Mouse (Mus musculus) stomach, postnatal 0 days (tissue): ENCODE results near the gene Sept9. TPM values are rescaled to one million over a fixed set of nuclear protein-coding genes. Genes with fewer than 3 reads are reported as not detected.
A peak's percentile ranks its signal among the peaks of the same experiment; 100 is the strongest.

Experiments used
- ATAC-seq: fragments of 200-750 bp; cut with Nextera tagmentation; 2 replicates; pipeline ENCODE4 v1.8.0; 2017; ENCODE audit not compliant: low FRiP score, low TSS enrichment
- DNase-seq: peaks from one replicate; pipeline ENCODE4 v3.0.0-alpha.2; 2016; ENCODE audit warnings: low spot score
- H3K27ac ChIP-seq: fragments of 300-500 bp; sonication (generic); replicated peaks from 2 replicates; pipeline ENCODE4 v1.5.1; 2014; ENCODE audit warnings: mild to moderate bottlenecking, control low read depth
- H3K27me3 ChIP-seq: fragments of 300-500 bp; sonication (generic); 2 replicates; pipeline ENCODE4 v1.6.1; 2014; ENCODE audit warnings: low read length; ENCODE audit not compliant: control insufficient read depth, insufficient read depth
- H3K36me3 ChIP-seq: fragments of 300-500 bp; sonication (generic); 2 replicates; pipeline ENCODE4 v1.6.1; 2014; ENCODE audit warnings: low read length, mixed read lengths; ENCODE audit not compliant: control insufficient read depth, insufficient read depth
- H3K4me1 ChIP-seq: fragments of 300-500 bp; sonication (generic); replicated peaks from 2 replicates; pipeline ENCODE4 v1.6.1; 2014; ENCODE audit warnings: antibody characterized with exemption; ENCODE audit not compliant: control insufficient read depth, insufficient read depth
- H3K4me2 ChIP-seq: fragments of 300-500 bp; sonication (generic); replicated peaks from 2 replicates; pipeline ENCODE4 v1.6.1; 2014; ENCODE audit warnings: low read depth, mild to moderate bottlenecking, control low read depth, moderate library complexity
- H3K4me3 ChIP-seq: fragments of 300-500 bp; sonication (generic); 2 replicates; pipeline ENCODE4 v1.5.1; 2014; ENCODE audit warnings: low read depth, low read length, control low read depth
- H3K9ac ChIP-seq: fragments of 300-500 bp; sonication (generic); 2 replicates; pipeline ENCODE4 v1.6.1; 2014; ENCODE audit warnings: mild to moderate bottlenecking, low read length, control low read depth, mixed read lengths
- H3K9me3 ChIP-seq: fragments of 300-500 bp; sonication (generic); 2 replicates; pipeline ENCODE4 v1.6.1; 2016; ENCODE audit warnings: low read length; ENCODE audit not compliant: control insufficient read depth
- CTCF ChIP-seq: IDR thresholded peaks from 2 replicates; pipeline ENCODE4 v1.5.1; 2016; ENCODE audit warnings: antibody characterized with exemption, low read depth, mild to moderate bottlenecking, moderate library complexity
- EP300 ChIP-seq: optimal IDR thresholded peaks from 2 replicates; pipeline ENCODE3; 2016; ENCODE audit warnings: antibody characterized with exemption
- WGBS: fragments of 180-500 bp; shearing (Covaris S2); extraction: QIAGEN DNeasy Blood & Tissue Kit; methylation state at CpG from one replicate; pipeline ENCODE4 v1.1.7; 2014; 5-methylcytosine and 5-hydroxymethylcytosine counted together
- polyA plus RNA-seq: library from polyadenylated mRNA; unstranded; fragments of >200 nt; fragmentation: Nextera tagmentation; extraction: Ambion mirVana; gene quantifications from 2 replicates; pipeline ENCODE4 v1.2.1, GENCODE M21; 2015

The Sept9 gene
- polyA plus RNA-seq, 1 experiment from 2014 or later = 42.9 TPM

DNA sequence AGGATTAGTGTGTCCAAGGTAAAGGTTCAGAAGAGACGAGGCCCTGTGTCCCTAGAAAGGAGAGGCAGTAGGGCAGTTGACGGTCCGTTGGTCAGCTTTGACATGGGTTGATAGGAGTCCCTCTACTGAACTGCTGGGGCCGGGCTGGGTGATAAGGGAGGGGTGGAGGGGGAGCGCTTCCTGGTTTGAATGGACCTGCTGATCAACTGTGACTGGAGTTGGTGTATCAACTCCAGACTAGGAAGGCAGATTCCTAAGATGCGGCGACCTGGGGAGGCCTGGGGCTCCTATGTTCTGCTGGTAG is 131.4 kb downstream of the Sept9 start:
- H3K4me1 ChIP-seq = peaks cover 34% of the 10 kb centered on the region
- no peak overlapping the region for H3K9ac ChIP-seq
- H3K4me3 ChIP-seq = no peak overlapping the region
- TF ChIP-seq EP300 (no peak), CTCF (no peak)
- 38% methylated on average over 7 of the region's 7 CpGs for WGBS
- H3K27ac ChIP-seq = peak overlapping the region; percentile 85; the same call in 1 of the 2 replicates
- H3K4me2 ChIP-seq = no peak overlapping the region
- DNase-seq (no peak), ATAC-seq (no peak)
- no peaks in the 10 kb centered on the region for H3K9me3 ChIP-seq
- H3K36me3 ChIP-seq = no peaks in the 10 kb centered on the region
- H3K27me3 ChIP-seq = no peaks in the 10 kb centered on the region

DNA sequence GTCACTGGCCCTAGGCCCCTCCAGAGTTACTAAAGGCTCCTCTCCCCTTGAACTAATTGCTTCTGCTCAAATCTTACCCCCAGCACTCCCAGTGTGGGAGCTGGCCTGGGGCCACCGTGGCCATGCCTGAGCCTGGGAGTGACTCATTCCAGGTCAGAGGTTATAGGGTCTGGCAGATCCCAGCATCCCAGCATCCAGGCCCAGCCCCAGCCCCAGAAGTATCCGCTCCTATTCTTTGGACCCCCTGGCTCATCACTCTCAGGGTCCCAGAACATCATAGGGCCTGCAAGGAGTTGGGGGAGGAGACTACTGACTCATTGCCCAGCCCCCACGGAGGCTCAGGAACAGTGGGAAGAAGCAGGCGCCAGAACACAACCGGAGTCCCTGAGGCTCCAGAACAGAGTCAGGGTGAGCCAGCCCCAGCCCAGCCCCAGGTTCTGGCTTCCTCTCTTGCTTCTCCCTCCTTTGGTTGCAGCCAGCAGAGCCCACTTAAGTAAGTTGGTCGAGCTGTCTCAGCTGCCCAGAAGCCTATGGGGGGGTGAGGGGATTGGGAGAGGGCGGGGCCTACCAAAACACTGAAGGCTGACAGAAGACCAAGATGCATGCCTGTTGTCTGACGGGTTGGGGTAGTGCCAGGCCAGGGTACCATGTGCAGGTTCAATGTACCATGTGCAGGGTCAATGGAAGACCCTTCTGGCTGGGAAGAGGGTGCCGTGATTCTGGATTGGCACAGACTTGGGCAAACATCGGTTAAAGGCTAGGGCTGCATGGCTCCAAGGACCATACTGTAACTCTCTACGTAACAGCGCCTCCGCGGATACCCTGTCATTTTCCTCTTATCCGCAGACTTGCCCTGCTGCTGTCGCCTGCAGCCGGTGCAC is 132.1 kb downstream of the Sept9 start:
- Histone ChIP-seq H3K36me3 (no peaks in the 10 kb centered on the region), H3K4me1 (peaks cover 29% of the 10 kb centered on the region), H3K27me3 (no peaks in the 10 kb centered on the region), H3K9ac (peak overlapping the region; percentile 64), H3K4me3 (peak overlapping the region; percentile 48), H3K27ac (peak overlapping the region; percentile 85), H3K9me3 (no peaks in the 10 kb centered on the region), H3K4me2 (peak overlapping the region; percentile 91)
- TF ChIP-seq CTCF (no peak), EP300 (no peak)
- DNase-seq (no peak), ATAC-seq (peak; percentile 16)
- 6% methylated on average over 17 of the region's 17 CpGs for WGBS

DNA sequence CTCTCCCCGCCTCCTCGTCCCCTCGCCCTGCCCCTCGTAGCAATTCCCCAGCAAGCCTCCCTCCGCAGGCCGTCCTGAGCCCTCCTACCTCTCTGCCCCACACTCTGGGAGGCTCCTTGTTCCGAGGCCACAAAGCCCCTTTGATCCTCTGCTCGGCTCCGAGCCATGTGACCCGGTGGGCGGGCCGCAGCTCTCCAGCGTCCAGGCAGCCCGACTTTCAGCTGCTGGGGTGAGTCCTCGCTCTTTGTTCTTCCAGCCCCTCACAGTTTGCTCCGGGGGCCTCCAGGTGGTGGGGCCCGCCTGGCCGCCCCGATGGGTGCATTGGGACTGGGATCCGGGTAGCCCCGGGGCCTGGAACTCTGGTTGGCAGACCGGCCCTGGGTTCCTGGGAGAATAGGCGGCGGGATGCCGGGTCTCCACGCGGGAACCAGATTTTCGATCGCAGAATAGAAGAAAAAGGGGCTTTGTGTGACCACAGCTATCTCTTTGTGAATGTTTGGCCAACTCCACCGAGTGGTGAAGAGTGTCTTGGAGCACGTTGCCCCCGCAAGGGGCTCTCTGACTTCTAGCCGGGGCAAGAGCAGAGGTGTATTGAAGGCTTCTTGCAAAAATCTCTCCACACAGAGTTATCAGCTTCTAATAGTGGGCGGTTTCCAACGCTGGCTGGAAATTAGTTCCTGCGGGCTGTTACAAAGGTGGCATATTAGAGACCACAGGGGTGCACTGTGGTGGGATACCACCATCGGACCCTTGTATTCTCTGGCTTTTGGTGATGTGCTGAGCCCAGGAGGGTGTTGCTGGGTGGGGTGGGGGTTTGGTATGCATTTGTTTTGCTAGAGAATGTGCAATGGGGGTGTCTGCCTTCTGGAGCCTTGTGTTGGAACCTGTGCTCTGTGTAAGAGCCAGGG is 133.0 kb downstream of the Sept9 start:
- H3K9me3 ChIP-seq = no peaks in the 10 kb centered on the region
- H3K9ac ChIP-seq = peak overlapping the region; percentile 64
- WGBS = 5% methylated on average over 37 of the region's 37 CpGs
- no peaks in the 10 kb centered on the region for H3K27me3 ChIP-seq
- ATAC-seq (peak; percentile 57; the same call in 1 of the 2 replicates), DNase-seq (peak; percentile 82)
- H3K27ac ChIP-seq = peak overlapping the region; percentile 85
- no peaks in the 10 kb centered on the region for H3K36me3 ChIP-seq
- TF ChIP-seq EP300 (no peak), CTCF (no peak)
- H3K4me3 ChIP-seq = peak overlapping the region; percentile 48
- peak overlapping the region; percentile 91 for H3K4me2 ChIP-seq
- H3K4me1 ChIP-seq = peaks cover 28% of the 10 kb centered on the region

DNA sequence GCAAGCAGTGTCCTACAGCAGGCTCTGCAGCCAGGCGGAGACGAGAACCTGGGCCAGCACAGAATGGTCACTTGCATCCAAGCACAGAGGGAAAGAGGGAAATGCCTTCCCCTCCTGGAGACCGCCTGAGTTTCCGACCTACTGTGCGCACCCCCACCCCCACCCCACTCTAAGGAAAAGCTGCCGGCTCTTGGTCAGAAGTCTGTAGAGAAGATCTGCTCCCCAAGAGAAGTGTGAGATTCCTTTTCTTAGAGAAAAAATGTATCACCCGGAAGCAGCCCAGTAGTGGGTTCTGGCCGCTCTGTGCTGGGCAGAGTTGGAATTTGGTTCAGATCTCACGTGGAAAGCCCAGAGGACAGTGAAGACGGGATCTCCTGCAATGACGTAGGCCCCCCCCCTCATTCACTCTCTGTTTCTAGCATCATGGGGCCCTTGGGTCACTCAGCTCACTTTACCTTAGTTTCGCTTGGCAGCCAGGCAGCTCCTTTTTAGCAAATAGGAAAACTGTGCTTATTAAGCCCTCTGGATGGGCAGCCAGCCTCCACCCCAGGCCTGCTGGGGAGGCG is 133.8 kb downstream of the Sept9 start:
- 36% methylated on average over 13 of the region's 13 CpGs for WGBS
- peaks cover 30% of the 10 kb centered on the region for H3K4me1 ChIP-seq

DNA sequence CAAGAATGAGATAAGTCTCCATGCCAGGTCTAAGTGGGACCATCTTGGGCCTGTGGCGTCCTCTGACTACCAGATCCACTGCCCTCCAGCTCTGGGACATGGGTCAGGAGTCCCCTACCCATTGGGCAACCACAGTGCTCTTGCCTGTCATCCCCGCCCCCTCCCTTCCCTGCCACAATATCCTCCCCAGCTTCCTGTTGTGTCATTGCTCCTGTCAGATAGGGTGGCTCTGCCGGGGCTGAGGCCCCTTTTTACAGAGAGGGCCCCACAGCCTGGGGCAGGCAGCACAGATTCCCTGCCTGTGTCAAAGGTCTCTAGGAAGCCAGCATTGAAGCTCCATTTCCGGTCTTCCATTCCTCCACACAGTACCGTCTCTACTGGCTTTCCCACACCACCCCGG is 134.6 kb downstream of the Sept9 start:
- peak overlapping the region; percentile 85 for H3K27ac ChIP-seq
- H3K27me3 ChIP-seq = no peaks in the 10 kb centered on the region
- no peaks in the 10 kb centered on the region for H3K9me3 ChIP-seq
- 38% methylated on average over 6 of the region's 6 CpGs for WGBS
- no peak for TF ChIP-seq EP300
- TF ChIP-seq CTCF = no peak
- peaks cover 30% of the 10 kb centered on the region for H3K4me1 ChIP-seq
- peak; percentile 11; the same call in 1 of the 2 replicates for ATAC-seq
- 0 out of 2 replicates have a peak overlapping the region, but pooled peaks have one; percentile 18 for H3K9ac ChIP-seq
- no peak overlapping the region for H3K4me3 ChIP-seq
- no peaks in the 10 kb centered on the region for H3K36me3 ChIP-seq
- H3K4me2 ChIP-seq = peak overlapping the region; percentile 91; the same call in 1 of the 2 replicates
- DNase-seq = peak; percentile 37

More for the DNA sequence above, 133.8 kb downstream of the Sept9 start:
- ATAC-seq (no peak), DNase-seq (no peak)
- TF ChIP-seq EP300 (no peak), CTCF (no peak)
- Histone ChIP-seq H3K9me3 (no peaks in the 10 kb centered on the region), H3K27me3 (no peaks in the 10 kb centered on the region), H3K4me2 (peak overlapping the region; percentile 91), H3K4me3 (peak overlapping the region; percentile 48), H3K36me3 (no peaks in the 10 kb centered on the region), H3K9ac (peak overlapping the region; percentile 64), H3K27ac (peak overlapping the region; percentile 85)
